Mouse (Mus musculus) limb, embryonic 12.5 days (tissue): ENCODE results near the gene Echdc2. TPM values are rescaled to one million over a fixed set of nuclear protein-coding genes. Genes with fewer than 3 reads are reported as not detected.
"Not testable (repeated sequence)": the region's sequence is repeated elsewhere in the genome, so short reads cannot be mapped to it uniquely, and the experiment has no call there.

Experiments
- ATAC-seq: fragments of 200-750 bp; cut with Nextera tagmentation; 2 replicates; pipeline ENCODE4 v1.8.0; 2017; ENCODE audit warnings: low read depth, moderate TSS enrichment; ENCODE audit not compliant: insufficient number of reproducible peaks, insufficient read depth, low FRiP score, low TSS enrichment
- H3K27ac ChIP-seq: fragments of 300-500 bp; sonication (generic); 2 replicates; pipeline ENCODE4 v1.5.1; 2016; ENCODE audit warnings: mild to moderate bottlenecking, moderate library complexity
- H3K27me3 ChIP-seq: fragments of 300-500 bp; sonication (generic); 2 replicates; pipeline ENCODE4 v1.6.1; 2016; ENCODE audit warnings: mild to moderate bottlenecking, moderate library complexity
- H3K36me3 ChIP-seq: fragments of 300-500 bp; sonication (generic); 2 replicates; pipeline ENCODE4 v1.6.1; 2016; ENCODE audit warnings: mild to moderate bottlenecking, moderate library complexity
- H3K4me1 ChIP-seq: fragments of 300-500 bp; sonication (generic); replicated peaks from 2 replicates; pipeline ENCODE4 v1.6.1; 2016
- H3K4me2 ChIP-seq: fragments of 300-500 bp; sonication (generic); 2 replicates; pipeline ENCODE4 v1.6.1; 2016; ENCODE audit warnings: mild to moderate bottlenecking, moderate library complexity
- H3K4me3 ChIP-seq: fragments of 300-500 bp; sonication (generic); replicated peaks from 2 replicates; pipeline ENCODE4 v1.5.1; 2016; ENCODE audit warnings: mild to moderate bottlenecking
- H3K9ac ChIP-seq: fragments of 300-500 bp; sonication (generic); replicated peaks from 2 replicates; pipeline ENCODE4 v1.6.1; 2016; ENCODE audit warnings: mild to moderate bottlenecking, moderate library complexity
- H3K9me3 ChIP-seq: fragments of 300-500 bp; sonication (generic); 2 replicates; pipeline ENCODE4 v1.6.1; 2016; ENCODE audit warnings: mild to moderate bottlenecking, moderate library complexity
- WGBS: fragments of 180-500 bp; shearing (Covaris S2); methylation state at CpG from one replicate; pipeline ENCODE4 v1.1.7; 2016; 5-methylcytosine and 5-hydroxymethylcytosine counted together
- polyA plus RNA-seq: library from polyadenylated mRNA; unstranded; fragments of >200 nt; fragmentation: Nextera tagmentation; extraction: Ambion mirVana; gene quantifications from 2 replicates; pipeline ENCODE4 v1.2.1, GENCODE M21; 2016

Echdc2 gene
- polyA plus RNA-seq, 1 experiment from 2014 or later = 40.0 TPM

GRCm38 (mm10) chr4:108143778-108144177 lies 21.5 kb upstream of the Echdc2 start:
- no peak overlapping the region for H3K4me2 ChIP-seq
- no peaks in the 10 kb centered on the region for H3K27me3 ChIP-seq
- no peak overlapping the region for H3K9ac ChIP-seq
- no peak overlapping the region for H3K4me3 ChIP-seq
- no peak overlapping the region for H3K27ac ChIP-seq
- no peaks in the 10 kb centered on the region; the same call in 1 of the 2 replicates for H3K9me3 ChIP-seq
- H3K36me3 ChIP-seq = no peaks in the 10 kb centered on the region
- H3K4me1 ChIP-seq = no peaks in the 10 kb centered on the region
- no peak for ATAC-seq

GRCm38 (mm10) chr4:108144880-108145279 lies 20.4 kb upstream of the Echdc2 start, which contains the start of gene Scp2:
Gene Scp2 (minus strand): TSS chr4:108144998.
- WGBS = 93% methylated on average over 1 of the region's 1 CpGs
- no peak within 1 kb of the TSS for H3K4me2 ChIP-seq

GRCm38 (mm10) chr4:108145554-108145953 lies 19.7 kb upstream of the Echdc2 start:
- H3K27me3 ChIP-seq, H3K27ac ChIP-seq, H3K36me3 ChIP-seq, ATAC-seq, H3K9me3 ChIP-seq, H3K4me2 ChIP-seq, H3K4me1 ChIP-seq, H3K4me3 ChIP-seq, H3K9ac ChIP-seq: not testable (repeated sequence)
- WGBS = 35% methylated on average over 3 of the region's 3 CpGs

More at GRCm38 (mm10) chr4:108144880-108145279, 20.4 kb upstream of the Echdc2 start, which contains the start of gene Scp2:
- H3K36me3 ChIP-seq = no peaks in the 10 kb centered on the region
- no peak within 1 kb of the TSS for H3K9ac ChIP-seq
- H3K27me3 ChIP-seq = no peaks in the 10 kb centered on the region
- H3K4me3 ChIP-seq = no peak within 1 kb of the TSS
- no peak for ATAC-seq
- no peaks in the 10 kb centered on the region for H3K4me1 ChIP-seq
- H3K27ac ChIP-seq = no peak within 1 kb of the TSS
- H3K9me3 ChIP-seq = no peaks in the 10 kb centered on the region; the same call in 1 of the 2 replicates

- not testable (repeated sequence) for ATAC-seq, H3K27ac ChIP-seq, H3K27me3 ChIP-seq, H3K9ac ChIP-seq, H3K4me1 ChIP-seq, H3K4me2 ChIP-seq, H3K4me3 ChIP-seq, H3K36me3 ChIP-seq, H3K9me3 ChIP-seq
- WGBS = 91% methylated on average over 1 of the region's 1 CpGs
Observed at GRCm38 (mm10) chr4:108155141-108155540, 10.1 kb upstream of the Echdc2 start.

GRCm38 (mm10) chr4:108161936-108162335 lies 3.3 kb upstream of the Echdc2 start:
- Histone ChIP-seq H3K27me3 (0 out of 2 replicates have a peak, but pooled peaks cover 5% of the 10 kb centered on the region), H3K9ac (no peak overlapping the region), H3K4me1 (no peaks in the 10 kb centered on the region), H3K4me3 (no peak overlapping the region), H3K27ac (no peak overlapping the region), H3K4me2 (no peak overlapping the region), H3K36me3 (no peaks in the 10 kb centered on the region), H3K9me3 (no peaks in the 10 kb centered on the region)
- 88% methylated on average over 8 of the region's 8 CpGs for WGBS
- ATAC-seq = no peak

- 0 out of 2 replicates have a peak, but pooled peaks cover 5% of the 10 kb centered on the region for H3K27me3 ChIP-seq
- WGBS = 85% methylated on average over 3 of the region's 3 CpGs
- no peaks in the 10 kb centered on the region for H3K36me3 ChIP-seq
- H3K9ac ChIP-seq = no peak overlapping the region
- no peak overlapping the region for H3K4me3 ChIP-seq
- H3K4me2 ChIP-seq = no peak overlapping the region
- H3K4me1 ChIP-seq = no peaks in the 10 kb centered on the region
- ATAC-seq = no peak
- no peaks in the 10 kb centered on the region for H3K9me3 ChIP-seq
- no peak overlapping the region for H3K27ac ChIP-seq
Observed at GRCm38 (mm10) chr4:108163291-108163690, 1.9 kb upstream of the Echdc2 start.

GRCm38 (mm10) chr4:108166874-108167273 lies 1.6 kb downstream of the Echdc2 start:
- H3K4me1 ChIP-seq = no peaks in the 10 kb centered on the region
- no peak overlapping the region for H3K4me3 ChIP-seq
- no peak overlapping the region for H3K27ac ChIP-seq
- peaks cover 18% of the 10 kb centered on the region for H3K36me3 ChIP-seq
- 0 out of 2 replicates have a peak, but pooled peaks cover 5% of the 10 kb centered on the region for H3K27me3 ChIP-seq
- WGBS = 87% methylated on average over 4 of the region's 4 CpGs
- H3K4me2 ChIP-seq = no peak overlapping the region
- H3K9me3 ChIP-seq = no peaks in the 10 kb centered on the region
- ATAC-seq = no peak
- no peak overlapping the region for H3K9ac ChIP-seq

GRCm38 (mm10) chr4:108168056-108168455 lies 2.8 kb downstream of the Echdc2 start:
- Histone ChIP-seq H3K27me3 (0 out of 2 replicates have a peak, but pooled peaks cover 5% of the 10 kb centered on the region), H3K4me3 (no peak overlapping the region), H3K9me3 (no peaks in the 10 kb centered on the region), H3K4me2 (no peak overlapping the region), H3K9ac (no peak overlapping the region), H3K36me3 (peaks cover 18% of the 10 kb centered on the region), H3K4me1 (no peaks in the 10 kb centered on the region), H3K27ac (no peak overlapping the region)
- no peak for ATAC-seq
- WGBS = 65% methylated on average over 6 of the region's 6 CpGs

GRCm38 (mm10) chr4:108182278-108182677 lies 17.0 kb downstream of the Echdc2 start:
- H3K4me2 ChIP-seq = no peak overlapping the region
- H3K27ac ChIP-seq = no peak overlapping the region
- H3K9ac ChIP-seq = no peak overlapping the region
- H3K27me3 ChIP-seq = no peaks in the 10 kb centered on the region; the same call in 1 of the 2 replicates
- 53% methylated on average over 1 of the region's 1 CpGs for WGBS
- no peaks in the 10 kb centered on the region for H3K9me3 ChIP-seq
- H3K36me3 ChIP-seq = 0 out of 2 replicates have a peak, but pooled peaks cover 11% of the 10 kb centered on the region
- no peaks in the 10 kb centered on the region for H3K4me1 ChIP-seq
- ATAC-seq = no peak
- no peak overlapping the region for H3K4me3 ChIP-seq

- H3K27ac ChIP-seq = no peak overlapping the region
- H3K4me3 ChIP-seq = no peak overlapping the region
- no peaks in the 10 kb centered on the region for H3K27me3 ChIP-seq
- H3K9me3 ChIP-seq = no peaks in the 10 kb centered on the region
- 74% methylated on average over 2 of the region's 2 CpGs for WGBS
- H3K4me2 ChIP-seq = no peak overlapping the region
- H3K9ac ChIP-seq = no peak overlapping the region
- peaks cover 4% of the 10 kb centered on the region for H3K4me1 ChIP-seq
- ATAC-seq = no peak
- no peaks in the 10 kb centered on the region for H3K36me3 ChIP-seq
Observed at GRCm38 (mm10) chr4:108192821-108193323, 27.6 kb downstream of the Echdc2 start.

- ATAC-seq = no peak
- Histone ChIP-seq H3K4me1 (peaks cover 4% of the 10 kb centered on the region), H3K27me3 (no peaks in the 10 kb centered on the region), H3K4me2 (no peak overlapping the region), H3K4me3 (no peak overlapping the region), H3K36me3 (no peaks in the 10 kb centered on the region), H3K9me3 (no peaks in the 10 kb centered on the region), H3K27ac (no peak overlapping the region), H3K9ac (no peak overlapping the region)
- 75% methylated on average over 6 of the region's 6 CpGs for WGBS
Observed at GRCm38 (mm10) chr4:108196277-108196855, 31.1 kb downstream of the Echdc2 start.

- Histone ChIP-seq H3K9ac (no peak overlapping the region), H3K4me1 (peaks cover 9% of the 10 kb centered on the region), H3K36me3 (no peaks in the 10 kb centered on the region), H3K4me3 (no peak overlapping the region), H3K27me3 (no peaks in the 10 kb centered on the region), H3K27ac (no peak overlapping the region), H3K9me3 (no peaks in the 10 kb centered on the region), H3K4me2 (no peak overlapping the region)
- no peak for ATAC-seq
- 68% methylated on average over 2 of the region's 2 CpGs for WGBS
Observed at GRCm38 (mm10) chr4:108199236-108199635, 34.0 kb downstream of the Echdc2 start.
